Comparison of ENCODE assay signal across 9 mouse cellular contexts in the genomic region with DNA sequence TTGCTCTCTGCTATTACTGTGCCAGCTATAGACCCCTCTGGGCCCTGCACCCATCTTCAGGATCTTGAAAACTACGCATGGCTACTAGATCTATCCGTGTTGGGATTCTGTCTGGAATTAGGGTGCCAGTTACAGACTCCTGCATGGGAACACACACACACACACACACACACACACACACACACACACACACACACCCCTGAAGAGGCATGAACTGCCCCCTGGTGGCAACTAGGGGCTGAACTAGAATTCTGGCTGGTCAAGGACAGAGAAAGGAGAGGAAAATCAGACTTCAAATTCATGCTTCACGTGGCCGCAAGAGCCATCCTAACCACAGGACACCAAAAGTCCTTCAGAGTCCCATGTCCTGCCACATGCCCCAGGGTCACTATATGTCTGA. TPM values are rescaled to one million over a fixed set of nuclear protein-coding genes. Genes with fewer than 3 reads are reported as not detected.
A peak's percentile ranks its signal among the peaks of the same experiment; 100 is the strongest.
DNase-seq lines count a peak whose midpoint lies in the region; ATAC-seq and TF ChIP-seq lines count a peak whose summit lies in the region.
"Had no signal": no experiment of that assay in that cellular context is flagged by ENCODE, and none has a peak within 500 bp of the region (broad histone marks: within the 10 kb centered on the region; RNA-seq: fewer than 3 reads in every experiment).

No protein-coding gene starts in this region.

- peak; percentile 27 for DNase-seq in hindbrain, embryonic 11.5 days (ENCODE audit: low spot score)
- DNase-seq in testis, postnatal 10 days (ENCODE audit: low spot score) = peak; percentile 70
- DNase-seq in testis, postnatal 14 days (ENCODE audit: low spot score) = no peak
- DNase-seq in brain, embryonic 14.5 days (ENCODE audit: low read depth) = no peak
- DNase-seq in retina, postnatal 1 day = peak; percentile 46
- DNase-seq in limb, embryonic 10.5 days (ENCODE audit: low spot score) = no peak
- DNase-seq: cerebellum, adult 2 months had no signal

- H3K9ac ChIP-seq in hindbrain, embryonic 11.5 days (ENCODE audit: low read depth, low read length) = no peak overlapping the region
- no peak overlapping the region for H3K9ac ChIP-seq in hindbrain, embryonic 13.5 days

- H3K4me3 ChIP-seq in hindbrain, embryonic 11.5 days (ENCODE audit: low read depth, low read length) = no peak overlapping the region
- no peak overlapping the region for H3K4me3 ChIP-seq in hindbrain, embryonic 13.5 days
- no peak overlapping the region for H3K4me3 ChIP-seq in limb, embryonic 10.5 days

- no peak for ATAC-seq in hindbrain, embryonic 11.5 days (ENCODE audit: low FRiP score)
- ATAC-seq in hindbrain, embryonic 13.5 days (ENCODE audit: low FRiP score) = no peak
- no peak for ATAC-seq in megakaryocyte progenitor cell, adult 5-6 weeks (replicated peaks; ENCODE audit: poor library complexity)

- no peaks in the 10 kb centered on the region for H3K36me3 ChIP-seq in hindbrain, embryonic 11.5 days (ENCODE audit: control insufficient read depth, insufficient read depth, low read length)
- H3K36me3 ChIP-seq in hindbrain, embryonic 13.5 days = peaks cover 8% of the 10 kb centered on the region; the same call in 1 of the 2 replicates
- no peaks in the 10 kb centered on the region for H3K36me3 ChIP-seq in limb, embryonic 10.5 days

- 81% methylated on average over 4 of the region's 4 CpGs for WGBS in hindbrain, embryonic 11.5 days
- 80% methylated on average over 4 of the region's 4 CpGs for WGBS in hindbrain, embryonic 13.5 days
- 70% methylated on average over 4 of the region's 4 CpGs for WGBS in limb, embryonic 10.5 days

- no peak overlapping the region for H3K27ac ChIP-seq in hindbrain, embryonic 11.5 days (ENCODE audit: low read depth, low read length)
- H3K27ac ChIP-seq in hindbrain, embryonic 13.5 days = no peak overlapping the region
- no peak overlapping the region for H3K27ac ChIP-seq in limb, embryonic 10.5 days

- peaks cover 5% of the 10 kb centered on the region; the same call in 1 of the 2 replicates for H3K4me1 ChIP-seq in hindbrain, embryonic 11.5 days (replicated peaks; ENCODE audit: control insufficient read depth, insufficient read depth, low read length)
- peaks cover 13% of the 10 kb centered on the region for H3K4me1 ChIP-seq in hindbrain, embryonic 13.5 days (replicated peaks)
- H3K4me1 ChIP-seq in limb, embryonic 10.5 days = peaks cover 17% of the 10 kb centered on the region

- no peak for TF ChIP-seq POLR2A in brain, embryonic 14.5 days (IDR thresholded peaks at IDR 0.05; ENCODE audit: borderline replicate concordance, extremely low read depth, insufficient read depth, insufficient read length, poor library complexity, severe bottlenecking)

- H3K4me2 ChIP-seq in hindbrain, embryonic 11.5 days (replicated peaks; ENCODE audit: low read depth, low read length) = no peak overlapping the region
- no peak overlapping the region for H3K4me2 ChIP-seq in hindbrain, embryonic 13.5 days

- no peaks in the 10 kb centered on the region for H3K9me3 ChIP-seq in hindbrain, embryonic 11.5 days (ENCODE audit: control insufficient read depth, low read length)
- no peaks in the 10 kb centered on the region for H3K9me3 ChIP-seq in hindbrain, embryonic 13.5 days
- no peaks in the 10 kb centered on the region for H3K9me3 ChIP-seq in limb, embryonic 10.5 days (replicated peaks)

- H3K27me3 ChIP-seq in hindbrain, embryonic 11.5 days (ENCODE audit: control insufficient read depth, insufficient read depth, low read length) = 0 out of 2 replicates have a peak, but pooled peaks cover 2% of the 10 kb centered on the region
- peaks cover 6% of the 10 kb centered on the region for H3K27me3 ChIP-seq in hindbrain, embryonic 13.5 days
- H3K27me3 ChIP-seq in limb, embryonic 10.5 days (ENCODE audit: low read depth, poor library complexity, severe bottlenecking) = no peaks in the 10 kb centered on the region

- peak; percentile 47; the same call in 1 of the 2 replicates for TF ChIP-seq CTCF in brain, embryonic 14.5 days (IDR thresholded peaks at IDR 0.05; ENCODE audit: borderline replicate concordance, extremely low read depth, insufficient read depth, insufficient read length)

RNA-seq across cellular contexts. Expression of gene Mxd4, which starts 4.3 kb away (rescaled TPM):
- 23.7 and 29.2 TPM in 2 replicates for polyA plus RNA-seq in hindbrain, embryonic 11.5 days (2014; fragmentation: Nextera tagmentation; extraction: Ambion mirVana)
- 33.5 and 33.6 TPM in 2 replicates for polyA plus RNA-seq in hindbrain, embryonic 13.5 days (2015; fragmentation: Nextera tagmentation; extraction: Ambion mirVana)
- polyA plus RNA-seq in brain, embryonic 14.5 days (2012; rRNA removed) = 89.3 and 99.7 TPM in 2 replicates
- polyA plus RNA-seq in limb, embryonic 10.5 days (2016; fragmentation: Nextera tagmentation; extraction: Ambion mirVana) = 13.2 and 25.3 TPM in 2 replicates
- 14.7 and 17.4 TPM in 2 replicates for total RNA-seq in megakaryocyte progenitor cell, adult 5-6 weeks (2015)
- 20.1 and 21.0 TPM in 2 replicates for total RNA-seq in megakaryocyte progenitor cell, adult 5-6 weeks (2017)

RNA-seq across cellular contexts. Expression of gene Haus3, which starts 22.5 kb away (rescaled TPM):
- polyA plus RNA-seq in hindbrain, embryonic 11.5 days (2014; fragmentation: Nextera tagmentation; extraction: Ambion mirVana) = 44.1 and 46.9 TPM in 2 replicates
- 19.0 and 19.7 TPM in 2 replicates for polyA plus RNA-seq in hindbrain, embryonic 13.5 days (2015; fragmentation: Nextera tagmentation; extraction: Ambion mirVana)
- 6.8 and 7.5 TPM in 2 replicates for polyA plus RNA-seq in brain, embryonic 14.5 days (2012; rRNA removed)
- 56.7 and 58.0 TPM in 2 replicates for polyA plus RNA-seq in limb, embryonic 10.5 days (2016; fragmentation: Nextera tagmentation; extraction: Ambion mirVana)
- 90.0 and 96.2 TPM in 2 replicates for total RNA-seq in megakaryocyte progenitor cell, adult 5-6 weeks (2015)
- total RNA-seq in megakaryocyte progenitor cell, adult 5-6 weeks (2017) = 108 and 158 TPM in 2 replicates

RNA-seq across cellular contexts. Expression of gene Poln, which starts 22.6 kb away (rescaled TPM):
- 0.26 and 1.2 TPM in 2 replicates for polyA plus RNA-seq in hindbrain, embryonic 11.5 days (2014; fragmentation: Nextera tagmentation; extraction: Ambion mirVana)
- polyA plus RNA-seq in hindbrain, embryonic 13.5 days (2015; fragmentation: Nextera tagmentation; extraction: Ambion mirVana) = 0.14 and 0.28 TPM in 2 replicates
- 0.75 and 2.0 TPM in 2 replicates for polyA plus RNA-seq in brain, embryonic 14.5 days (2012; rRNA removed)
- polyA plus RNA-seq in limb, embryonic 10.5 days (2016; fragmentation: Nextera tagmentation; extraction: Ambion mirVana) = 0.59 and 0.63 TPM in 2 replicates
- 1.7 and 2.1 TPM in 2 replicates for total RNA-seq in megakaryocyte progenitor cell, adult 5-6 weeks (2015)
- 1.2 and 2.5 TPM in 2 replicates for total RNA-seq in megakaryocyte progenitor cell, adult 5-6 weeks (2017)

Comparison
In these comparisons a context has a peak if more than half of its experiments do, and no peak if none do; other contexts are left out.
1. DNase-seq: peak in hindbrain, embryonic 11.5 days (single experiment), testis, postnatal 10 days (single experiment) and retina, postnatal 1 day (single experiment); none in testis, postnatal 14 days (single experiment), brain, embryonic 14.5 days (single experiment) and limb, embryonic 10.5 days (single experiment).